Mouse (Mus musculus) G1E (cell line): ENCODE data around the gene Ablim1. TPM values are rescaled to one million over a fixed set of nuclear protein-coding genes. Genes with fewer than 3 reads are reported as not detected.

Source experiments
- ATAC-seq: 2 replicates; pipeline ENCODE4 v1.8.0; 2016; ENCODE audit warnings: mild to moderate bottlenecking; ENCODE audit not compliant: insufficient number of reproducible peaks, poor library complexity, low FRiP score, severe bottlenecking; ENCODE audit errors: extremely low read depth
- DNase-seq: peaks from one replicate; pipeline ENCODE4 v3.0.0; 2012; ENCODE audit warnings: low spot score
- H3K27me3 ChIP-seq: 2 replicates; pipeline ENCODE4 v1.6.1; 2012; ENCODE audit warnings: mild to moderate bottlenecking, low read length, inconsistent platforms; ENCODE audit not compliant: insufficient read depth
- H3K36me3 ChIP-seq: replicated peaks from 2 replicates; pipeline ENCODE3; 2012; ENCODE audit warnings: mild to moderate bottlenecking, inconsistent platforms
- H3K4me1 ChIP-seq: 2 replicates; pipeline ENCODE4 v1.6.1; 2012; ENCODE audit warnings: low read depth, low read length, inconsistent platforms, mixed read lengths; ENCODE audit not compliant: insufficient read depth
- H3K4me3 ChIP-seq: 2 replicates; pipeline ENCODE4 v1.5.1; 2012; ENCODE audit warnings: low read depth, mild to moderate bottlenecking, inconsistent platforms, low read length, moderate library complexity, mixed read lengths
- H3K9me3 ChIP-seq: replicated peaks from 2 replicates; pipeline ENCODE4 v1.6.1; 2012; ENCODE audit warnings: inconsistent platforms
- CTCF ChIP-seq: IDR thresholded peaks from 2 replicates; pipeline ENCODE4 v1.5.1; 2012; ENCODE audit warnings: low read depth, low read length, inconsistent platforms, mixed read lengths
- GATA1 ChIP-seq: IDR thresholded peaks from 2 replicates; pipeline ENCODE4 v1.6.1; 2012; ENCODE audit warnings: borderline replicate concordance, low read length, inconsistent platforms, mixed read lengths
- GATA2 ChIP-seq: IDR thresholded peaks from 2 replicates; pipeline ENCODE4 v1.6.1; 2012; ENCODE audit warnings: low read depth, low read length, inconsistent platforms, borderline replicate concordance
- POLR2AphosphoS5 ChIP-seq: IDR thresholded peaks from 2 replicates; pipeline ENCODE4 v1.6.1; 2012; ENCODE audit warnings: low read depth, low read length, inconsistent platforms; ENCODE audit not compliant: insufficient replicate concordance
- TAL1 ChIP-seq: conservative IDR thresholded peaks from 2 replicates; pipeline ENCODE4 v1.6.1; 2012; ENCODE audit warnings: low read depth, low read length, inconsistent platforms, mixed read lengths
- polyA plus RNA-seq: library from polyadenylated mRNA; stranded (reverse); fragments of >175 nt; gene quantifications from 2 replicates; pipeline ENCODE4 v1.2.3, GENCODE M21; 2012
- total RNA-seq, 2 experiments: library from RNA; stranded (forward) in 1 of 2; stranded (reverse) in 1 of 2; fragments of 200-1000 nt in 1 of 2; fragments of >200 nt in 1 of 2; fragmentation: Nextera tagmentation in 1 of 2; gene quantifications; 2 replicates each; pipeline ENCODE4 v1.2.3; 2014 to 2017

Ablim1 gene
- total and polyA plus RNA-seq, 3 experiments = 0.08 to 0.71 TPM; not detected in 1

- H3K36me3 ChIP-seq = no peaks in the 10 kb centered on the region
- no peaks in the 10 kb centered on the region for H3K4me1 ChIP-seq
- H3K4me3 ChIP-seq = no peak overlapping the region
- DNase-seq (no peak), ATAC-seq (no peak)
- H3K9me3 ChIP-seq = peaks cover 4% of the 10 kb centered on the region; the same call in 1 of the 2 replicates
- no peak for TF ChIP-seq GATA2
- TF ChIP-seq POLR2AphosphoS5 = no peak
- no peak for TF ChIP-seq GATA1
- TF ChIP-seq TAL1 = no peak
- no peak for TF ChIP-seq CTCF
- H3K27me3 ChIP-seq = no peaks in the 10 kb centered on the region
These were observed 210.5 kb downstream of the Ablim1 start for GRCm38 (mm10) chr19:57104171-57104748.

- no peak for DNase-seq
These were observed 211.3 kb downstream of the Ablim1 start for GRCm38 (mm10) chr19:57103360-57103958.

GRCm38 (mm10) chr19:57101986-57102385 lies 212.7 kb downstream of the Ablim1 start:
- peaks cover 4% of the 10 kb centered on the region; the same call in 1 of the 2 replicates for H3K9me3 ChIP-seq
- ATAC-seq (no peak), DNase-seq (no peak)
- no peaks in the 10 kb centered on the region for H3K27me3 ChIP-seq
- no peaks in the 10 kb centered on the region for H3K36me3 ChIP-seq
- H3K4me1 ChIP-seq = no peaks in the 10 kb centered on the region
- no peak overlapping the region for H3K4me3 ChIP-seq
- TF ChIP-seq GATA2 (no peak), TAL1 (no peak), GATA1 (no peak), POLR2AphosphoS5 (no peak), CTCF (no peak)

More at GRCm38 (mm10) chr19:57103360-57103958, 211.3 kb downstream of the Ablim1 start:
- Histone ChIP-seq H3K36me3 (no peaks in the 10 kb centered on the region), H3K9me3 (peaks cover 4% of the 10 kb centered on the region; the same call in 1 of the 2 replicates), H3K4me1 (no peaks in the 10 kb centered on the region), H3K27me3 (no peaks in the 10 kb centered on the region), H3K4me3 (no peak overlapping the region)
- no peak for ATAC-seq
- TF ChIP-seq POLR2AphosphoS5 (no peak), CTCF (no peak), GATA2 (no peak), GATA1 (no peak), TAL1 (no peak)

- ATAC-seq = no peak; the same call in 1 of the 2 replicates
- H3K27me3 ChIP-seq = no peaks in the 10 kb centered on the region
- no peak for DNase-seq
- H3K4me1 ChIP-seq = no peaks in the 10 kb centered on the region
- no peak overlapping the region for H3K4me3 ChIP-seq
- TF ChIP-seq GATA1 (no peak), POLR2AphosphoS5 (no peak), CTCF (no peak), TAL1 (no peak), GATA2 (no peak)
- H3K9me3 ChIP-seq = peaks cover 4% of the 10 kb centered on the region; the same call in 1 of the 2 replicates
- H3K36me3 ChIP-seq = no peaks in the 10 kb centered on the region
These were observed 213.8 kb downstream of the Ablim1 start for GRCm38 (mm10) chr19:57100753-57101446.

GRCm38 (mm10) chr19:57099986-57100385 lies 214.7 kb downstream of the Ablim1 start:
- no peaks in the 10 kb centered on the region for H3K27me3 ChIP-seq
- no peak for ATAC-seq

GRCm38 (mm10) chr19:57099094-57099357 lies 215.7 kb downstream of the Ablim1 start:
- no peak overlapping the region for H3K4me3 ChIP-seq

More at GRCm38 (mm10) chr19:57099986-57100385, 214.7 kb downstream of the Ablim1 start:
- peaks cover under 1% of the 10 kb centered on the region; the same call in 1 of the 2 replicates for H3K9me3 ChIP-seq
- H3K4me3 ChIP-seq = no peak overlapping the region
- no peak for DNase-seq
- no peak for TF ChIP-seq POLR2AphosphoS5
- no peak for TF ChIP-seq CTCF
- no peak for TF ChIP-seq GATA1
- no peak for TF ChIP-seq TAL1
- no peak for TF ChIP-seq GATA2
- H3K36me3 ChIP-seq = no peaks in the 10 kb centered on the region
- H3K4me1 ChIP-seq = no peaks in the 10 kb centered on the region

More at GRCm38 (mm10) chr19:57099094-57099357, 215.7 kb downstream of the Ablim1 start:
- TF ChIP-seq POLR2AphosphoS5 (no peak), TAL1 (no peak), CTCF (no peak), GATA1 (no peak), GATA2 (no peak)
- Histone ChIP-seq H3K27me3 (no peaks in the 10 kb centered on the region), H3K36me3 (no peaks in the 10 kb centered on the region), H3K4me1 (no peaks in the 10 kb centered on the region), H3K9me3 (no peaks in the 10 kb centered on the region; the same call in 1 of the 2 replicates)
- ATAC-seq (no peak), DNase-seq (no peak)
